Mouse (Mus musculus) midbrain, embryonic 15.5 days (tissue): ENCODE measurements at regions not wholly inside any gene's neighbourhood (a gene's known extent, or its start where the extent isn't known, plus 50 kb on each side); places are given as distances from the start of the nearest gene placed in this dataset.
"Not testable (repeated sequence)": the region's sequence is repeated elsewhere in the genome, so short reads cannot be mapped to it uniquely, and the experiment has no call there.

ENCODE experiments used
- ATAC-seq: fragments of 200-750 bp; cut with Nextera tagmentation; replicated peaks from 2 replicates; pipeline ENCODE4 v1.8.0; 2017; ENCODE audit warnings: moderate TSS enrichment
- H3K27ac ChIP-seq: fragments of 300-500 bp; sonication (generic); 2 replicates; pipeline ENCODE4 v1.5.1; 2015; ENCODE audit warnings: mild to moderate bottlenecking, inconsistent platforms
- H3K27me3 ChIP-seq: fragments of 300-500 bp; sonication (generic); replicated peaks from 2 replicates; pipeline ENCODE4 v1.6.1; 2015; ENCODE audit warnings: inconsistent platforms
- H3K36me3 ChIP-seq: fragments of 300-500 bp; sonication (generic); replicated peaks from 2 replicates; pipeline ENCODE4 v1.6.1; 2015; ENCODE audit warnings: inconsistent platforms
- H3K4me1 ChIP-seq: fragments of 300-500 bp; sonication (generic); 2 replicates; pipeline ENCODE4 v1.6.1; 2015; ENCODE audit warnings: inconsistent platforms
- H3K4me2 ChIP-seq: fragments of 300-500 bp; sonication (generic); 2 replicates; pipeline ENCODE4 v1.6.1; 2015; ENCODE audit warnings: inconsistent platforms, mild to moderate bottlenecking, moderate library complexity
- H3K4me3 ChIP-seq: fragments of 300-500 bp; sonication (generic); 2 replicates; pipeline ENCODE4 v1.5.1; 2015; ENCODE audit warnings: mild to moderate bottlenecking, inconsistent platforms
- H3K9ac ChIP-seq: fragments of 300-500 bp; sonication (generic); 2 replicates; pipeline ENCODE4 v1.6.1; 2015; ENCODE audit warnings: mild to moderate bottlenecking, inconsistent platforms
- H3K9me3 ChIP-seq: fragments of 300-500 bp; sonication (generic); 2 replicates; pipeline ENCODE4 v1.6.1; 2016; ENCODE audit warnings: inconsistent platforms
- whole genome bisulfite sequencing: fragments of 180-500 bp; shearing (Covaris S2); methylation state at CpG from one replicate; pipeline ENCODE4 v1.1.7; 2015; ENCODE audit warnings: mixed read lengths; 5-methylcytosine and 5-hydroxymethylcytosine counted together

DNA sequence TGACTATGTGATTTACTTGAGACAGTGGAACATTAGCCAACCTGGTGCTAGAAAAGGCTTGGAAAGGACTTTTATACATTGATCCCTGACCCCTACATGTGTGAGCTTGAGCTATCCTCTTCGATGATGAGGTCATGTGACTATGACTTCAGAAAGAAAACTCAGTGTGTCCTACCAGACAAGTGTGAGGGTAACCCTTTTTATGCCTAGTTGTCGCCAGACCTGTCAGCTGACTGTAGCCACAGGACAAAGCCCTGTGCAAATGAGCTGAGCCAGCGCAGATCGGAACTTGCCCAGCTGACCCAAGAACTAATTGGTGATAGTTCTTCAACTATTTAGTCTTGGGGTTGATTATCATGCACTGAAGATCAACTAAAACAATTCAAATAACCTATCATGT, 269.5 kb downstream of the Cyp26b1 start:
- H3K9ac ChIP-seq: no peak overlapping the region
- H3K27ac ChIP-seq: no peak overlapping the region
- ATAC-seq: no peak
- 93% methylated on average over 4 of the region's 4 CpGs for WGBS
- H3K27me3 ChIP-seq: no peaks in the 10 kb centered on the region
- H3K4me3 ChIP-seq: no peak overlapping the region
- no peak overlapping the region for H3K4me2 ChIP-seq
- H3K4me1 ChIP-seq: no peaks in the 10 kb centered on the region
- no peaks in the 10 kb centered on the region for H3K9me3 ChIP-seq
- no peaks in the 10 kb centered on the region for H3K36me3 ChIP-seq

DNA sequence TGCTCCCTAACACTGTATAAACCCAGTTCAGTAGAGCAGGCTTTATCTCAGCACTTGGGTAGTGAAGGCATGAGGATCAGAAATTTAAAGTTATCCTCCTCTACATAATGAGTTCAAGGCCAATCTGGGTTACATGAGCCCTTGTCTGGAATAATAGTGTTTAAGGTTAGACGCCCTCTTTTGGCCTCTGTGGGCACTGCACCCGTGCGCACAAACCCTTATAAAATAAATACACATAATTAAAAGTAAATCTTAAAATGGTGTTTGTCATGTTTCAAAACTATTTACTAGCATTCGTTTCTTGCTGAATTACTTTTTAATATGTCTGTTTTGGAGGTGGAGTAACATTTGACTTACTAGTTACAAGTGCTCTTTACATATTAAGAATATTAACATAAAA, 271.2 kb downstream of the Cyp26b1 start:
- H3K36me3 ChIP-seq: no peaks in the 10 kb centered on the region
- ATAC-seq: no peak
- no peak overlapping the region for H3K9ac ChIP-seq
- no peaks in the 10 kb centered on the region for H3K27me3 ChIP-seq
- H3K4me1 ChIP-seq: peaks cover 2% of the 10 kb centered on the region; the same call in 1 of the 2 replicates
- no peak overlapping the region for H3K27ac ChIP-seq
- no peak overlapping the region for H3K4me2 ChIP-seq
- H3K9me3 ChIP-seq: no peaks in the 10 kb centered on the region
- 86% methylated on average over 4 of the region's 4 CpGs for WGBS
- H3K4me3 ChIP-seq: no peak overlapping the region

DNA sequence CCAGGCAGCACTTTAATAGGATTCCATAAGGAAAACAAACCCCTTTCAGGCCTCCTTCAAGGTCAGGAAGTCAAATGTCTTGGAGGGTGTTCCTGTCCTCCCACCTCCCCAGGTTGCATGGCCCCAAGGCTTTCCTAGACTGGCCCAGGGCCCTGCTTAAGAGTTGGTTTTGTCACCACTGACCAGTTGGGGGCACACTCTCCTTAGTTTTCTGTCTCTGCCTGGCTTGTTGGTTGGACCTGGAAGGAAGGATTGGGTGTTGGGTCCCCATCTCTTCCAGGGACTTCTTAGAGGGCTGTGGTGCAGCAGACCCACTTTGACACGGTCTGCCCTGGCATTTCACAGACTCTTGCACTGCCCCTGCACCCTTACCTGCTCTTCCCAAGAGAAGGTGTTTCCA, 273.1 kb downstream of the Cyp26b1 start:
- ATAC-seq: no peak
- no peak overlapping the region for H3K9ac ChIP-seq
- 77% methylated on average over 1 of the region's 1 CpGs for WGBS
- no peaks in the 10 kb centered on the region for H3K9me3 ChIP-seq
- H3K4me1 ChIP-seq: peaks cover 2% of the 10 kb centered on the region; the same call in 1 of the 2 replicates
- H3K27ac ChIP-seq: no peak overlapping the region
- no peaks in the 10 kb centered on the region for H3K27me3 ChIP-seq
- no peaks in the 10 kb centered on the region for H3K36me3 ChIP-seq
- H3K4me3 ChIP-seq: no peak overlapping the region
- no peak overlapping the region for H3K4me2 ChIP-seq

DNA sequence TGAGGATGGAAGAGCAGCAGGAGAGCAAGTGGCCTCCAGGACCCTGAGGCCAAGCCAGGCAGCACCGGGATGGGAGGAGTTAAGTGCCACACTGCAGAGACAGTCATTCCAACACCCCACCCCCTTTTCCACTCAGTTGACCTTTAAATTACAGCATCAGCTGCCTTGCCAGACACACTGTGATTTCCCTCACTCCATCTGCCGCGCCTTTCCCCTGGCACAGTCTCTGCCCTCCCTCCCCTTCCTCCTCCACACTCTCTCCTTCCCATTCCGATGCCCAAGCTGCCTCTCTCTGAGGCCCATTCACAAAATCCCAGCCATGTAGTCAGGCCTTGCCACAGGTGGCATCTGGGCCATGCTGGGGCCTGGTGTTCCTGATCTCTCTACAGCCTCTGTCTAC, 274.9 kb downstream of the Cyp26b1 start:
- Histone ChIP-seq H3K4me2 (no peak overlapping the region), H3K27me3 (no peaks in the 10 kb centered on the region), H3K4me3 (no peak overlapping the region), H3K4me1 (peaks cover 2% of the 10 kb centered on the region; the same call in 1 of the 2 replicates), H3K9ac (no peak overlapping the region), H3K36me3 (no peaks in the 10 kb centered on the region), H3K27ac (no peak overlapping the region), H3K9me3 (no peaks in the 10 kb centered on the region)
- WGBS: 54% methylated on average over 4 of the region's 4 CpGs
- ATAC-seq: no peak

DNA sequence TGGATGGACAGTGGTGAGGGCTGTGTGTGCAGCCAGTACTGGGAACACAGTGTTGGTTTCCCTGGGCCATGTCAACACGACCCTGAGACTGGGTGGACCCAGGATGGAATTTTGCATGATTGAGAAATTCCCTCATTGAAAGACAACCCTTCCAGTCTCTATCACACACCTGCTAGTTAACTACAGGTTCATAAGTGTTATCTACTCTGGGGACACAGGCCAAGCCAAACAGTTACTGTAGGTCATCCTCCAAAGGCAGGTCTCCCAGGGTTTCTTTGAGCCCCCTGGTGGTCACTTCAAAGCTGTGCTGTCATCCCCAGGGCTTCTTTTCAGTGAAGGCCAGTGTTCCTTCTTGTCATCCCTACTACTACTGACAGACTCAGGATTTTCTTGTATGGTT, 276.7 kb downstream of the Cyp26b1 start:
- 91% methylated on average over 1 of the region's 1 CpGs for WGBS
- Histone ChIP-seq H3K4me1 (peaks cover 2% of the 10 kb centered on the region; the same call in 1 of the 2 replicates), H3K9ac (no peak overlapping the region), H3K4me2 (no peak overlapping the region), H3K27ac (no peak overlapping the region), H3K4me3 (no peak overlapping the region), H3K27me3 (no peaks in the 10 kb centered on the region), H3K36me3 (no peaks in the 10 kb centered on the region), H3K9me3 (no peaks in the 10 kb centered on the region)
- no peak for ATAC-seq

DNA sequence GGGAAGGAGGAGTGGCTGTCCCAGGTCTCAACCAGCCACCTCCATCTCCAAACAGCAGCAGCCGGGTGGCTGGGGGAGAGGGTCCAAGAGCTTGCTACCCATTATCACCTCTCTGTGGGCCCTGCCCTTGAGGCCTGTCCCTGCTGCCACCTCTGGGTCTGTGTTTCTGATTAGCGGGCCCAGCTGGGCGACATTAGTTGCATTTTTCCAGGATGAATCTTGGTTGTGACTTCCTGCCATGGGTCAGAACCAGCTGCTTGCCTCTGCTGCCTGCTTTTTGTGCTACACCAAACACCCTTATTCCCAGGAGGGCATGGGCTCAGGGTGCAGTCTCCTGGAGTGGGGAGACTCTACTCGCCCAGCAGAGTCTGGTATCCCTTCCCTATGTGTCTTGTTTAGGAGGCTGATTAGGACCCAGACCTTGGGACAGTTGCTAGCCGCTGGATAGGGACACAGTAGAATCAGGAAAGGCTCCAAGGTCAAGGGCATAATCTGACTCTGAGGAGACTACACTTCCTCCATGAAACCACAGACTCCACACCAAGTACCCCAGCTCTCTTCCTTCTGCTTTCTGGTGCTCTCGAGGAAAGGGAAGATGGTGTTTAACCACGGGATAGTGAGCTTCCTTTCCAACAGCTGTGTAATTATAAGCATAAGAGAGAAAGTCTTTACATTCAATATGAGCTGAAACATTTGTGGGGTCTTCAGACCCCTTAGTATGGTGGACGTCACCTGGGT, 278.4 kb downstream of the Cyp26b1 start:
- no peak for ATAC-seq
- no peak overlapping the region for H3K27ac ChIP-seq
- WGBS: 82% methylated on average over 8 of the region's 8 CpGs
- peaks cover 2% of the 10 kb centered on the region; the same call in 1 of the 2 replicates for H3K4me1 ChIP-seq
- H3K9me3 ChIP-seq: no peaks in the 10 kb centered on the region
- no peak overlapping the region for H3K4me2 ChIP-seq
- no peak overlapping the region for H3K4me3 ChIP-seq
- no peaks in the 10 kb centered on the region for H3K27me3 ChIP-seq
- H3K36me3 ChIP-seq: no peaks in the 10 kb centered on the region
- no peak overlapping the region for H3K9ac ChIP-seq

DNA sequence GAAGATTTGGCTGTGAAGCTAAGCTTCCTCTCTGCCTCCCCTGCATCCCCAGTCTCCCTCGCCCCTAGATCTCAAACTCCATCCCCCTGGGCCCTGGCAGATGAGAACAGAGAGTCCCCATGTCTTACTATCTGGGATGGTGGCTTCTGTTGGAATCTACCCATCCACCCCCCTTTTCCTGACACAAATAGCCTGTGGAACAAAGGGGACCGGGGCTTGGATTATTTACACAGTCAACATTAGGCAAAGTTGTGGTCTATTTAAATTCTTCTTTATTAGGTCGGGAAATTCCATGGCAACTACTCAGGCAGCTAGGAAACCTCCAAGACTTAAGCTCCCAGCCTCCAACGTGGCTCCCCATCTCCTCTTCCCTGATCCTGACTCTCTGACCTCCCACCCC, 279.9 kb downstream of the Cyp26b1 start:
- WGBS: 7% methylated on average over 4 of the region's 4 CpGs
- ATAC-seq: no peak
- no peaks in the 10 kb centered on the region for H3K4me1 ChIP-seq

DNA sequence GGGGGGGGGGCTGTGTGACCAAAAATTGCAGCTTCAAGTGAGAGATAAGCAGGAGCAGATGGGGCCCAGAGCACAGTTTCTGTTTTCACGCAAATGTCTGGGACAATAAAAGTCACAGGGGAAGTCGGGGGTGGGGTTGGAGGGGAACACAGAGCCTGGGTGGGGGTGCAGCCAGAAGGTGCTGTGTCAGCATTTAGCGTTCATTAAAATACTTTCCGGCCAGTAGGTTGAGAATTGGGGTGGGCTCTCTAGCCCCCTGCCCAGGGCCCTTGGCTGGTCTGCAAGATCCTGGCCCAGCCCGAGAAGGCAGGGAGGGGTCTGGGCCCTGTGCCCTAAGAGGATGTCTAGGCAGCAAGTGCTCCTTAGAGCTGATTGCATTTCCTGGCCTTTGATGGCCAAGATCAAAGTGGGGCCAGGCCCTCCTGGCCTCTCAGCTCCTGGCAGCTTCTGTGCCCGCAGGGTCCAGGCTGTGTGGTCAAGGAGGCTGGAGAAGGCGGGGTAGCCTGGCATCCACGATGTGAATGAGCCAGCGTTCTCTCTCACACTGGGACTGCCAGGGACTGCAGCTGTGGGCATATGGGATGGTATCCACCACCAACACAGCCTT, 283.0 kb downstream of the Cyp26b1 start:
- no peaks in the 10 kb centered on the region for H3K4me1 ChIP-seq

More for the DNA sequence above, 279.9 kb downstream of the Cyp26b1 start:
- Histone ChIP-seq H3K36me3 (no peaks in the 10 kb centered on the region), H3K27ac (no peak overlapping the region), H3K4me3 (no peak overlapping the region), H3K27me3 (no peaks in the 10 kb centered on the region), H3K9ac (no peak overlapping the region), H3K9me3 (no peaks in the 10 kb centered on the region), H3K4me2 (no peak overlapping the region)

DNA sequence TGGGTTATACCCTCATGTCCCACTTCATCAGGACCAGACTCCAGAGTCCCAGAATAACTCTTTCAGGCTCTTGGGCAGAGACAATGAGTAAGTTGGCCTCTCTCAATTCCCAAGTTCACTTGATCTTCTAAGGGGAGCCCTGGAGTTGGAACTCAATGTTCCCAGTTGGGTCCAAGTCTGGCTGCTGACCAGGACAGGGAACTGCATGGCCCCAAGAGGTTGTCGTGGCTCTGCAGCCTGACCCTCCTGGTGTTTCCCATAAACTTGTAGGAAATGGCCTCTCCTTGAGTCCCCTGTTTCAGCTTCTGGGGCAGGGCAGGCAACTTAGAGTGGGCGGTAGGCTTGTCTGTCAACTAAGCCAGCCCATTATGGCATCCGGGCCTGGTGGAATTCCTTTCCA, 286.2 kb downstream of the Cyp26b1 start:
- no peak for ATAC-seq
- WGBS: 90% methylated on average over 3 of the region's 3 CpGs
- H3K27ac ChIP-seq: no peak overlapping the region

More for the DNA sequence above, 283.0 kb downstream of the Cyp26b1 start:
- Histone ChIP-seq H3K4me2 (no peak overlapping the region), H3K9ac (no peak overlapping the region), H3K27ac (no peak overlapping the region), H3K9me3 (no peaks in the 10 kb centered on the region), H3K27me3 (no peaks in the 10 kb centered on the region), H3K36me3 (no peaks in the 10 kb centered on the region), H3K4me3 (no peak overlapping the region)
- WGBS: 77% methylated on average over 9 of the region's 9 CpGs
- ATAC-seq: no peak

DNA sequence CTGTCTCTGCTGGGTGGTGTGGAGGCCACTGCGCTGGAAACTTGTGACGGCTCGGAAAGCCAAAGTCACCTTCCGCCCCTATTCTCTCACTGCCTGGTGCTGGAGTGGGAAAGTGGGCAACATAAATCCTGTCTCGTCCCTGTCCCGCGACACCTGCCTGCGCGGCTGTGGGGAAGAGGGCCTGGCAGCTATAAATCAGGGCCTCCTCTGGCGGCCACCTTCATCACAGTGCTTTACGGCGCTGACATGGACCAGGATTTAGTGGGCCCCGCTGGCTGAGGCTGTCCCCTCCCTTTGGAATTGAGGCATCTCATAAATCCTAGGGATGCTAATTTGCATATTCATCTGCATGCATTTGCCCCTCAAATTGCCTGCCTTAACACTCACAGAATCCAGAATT, 287.1 kb downstream of the Cyp26b1 start:
- H3K27me3 ChIP-seq: no peaks in the 10 kb centered on the region

More for the DNA sequence above, 286.2 kb downstream of the Cyp26b1 start:
- H3K9me3 ChIP-seq: no peaks in the 10 kb centered on the region
- no peaks in the 10 kb centered on the region for H3K27me3 ChIP-seq
- no peaks in the 10 kb centered on the region for H3K36me3 ChIP-seq
- no peak overlapping the region for H3K4me2 ChIP-seq
- no peaks in the 10 kb centered on the region for H3K4me1 ChIP-seq
- no peak overlapping the region for H3K9ac ChIP-seq
- no peak overlapping the region for H3K4me3 ChIP-seq

DNA sequence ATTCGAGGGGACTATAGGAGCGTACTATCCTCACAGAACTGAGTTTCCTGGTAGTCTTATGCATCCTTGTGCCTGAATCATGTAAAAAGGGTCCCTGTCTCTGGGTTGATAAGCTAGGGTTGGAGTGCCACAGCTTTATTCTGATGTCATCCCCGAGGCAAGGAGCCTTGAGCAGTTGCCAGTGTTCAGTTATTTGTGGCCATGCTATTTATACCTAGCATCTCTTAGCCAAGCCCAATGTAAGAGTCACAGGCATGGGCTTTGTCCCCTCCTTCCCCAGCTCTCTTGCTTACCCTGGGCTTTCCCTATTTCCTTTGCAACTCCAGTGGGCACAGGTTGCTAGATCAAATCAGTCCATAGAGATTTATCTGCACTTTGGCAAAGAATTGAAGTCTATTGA, 288.6 kb downstream of the Cyp26b1 start:
- Histone ChIP-seq H3K36me3 (no peaks in the 10 kb centered on the region), H3K9me3 (no peaks in the 10 kb centered on the region), H3K27me3 (no peaks in the 10 kb centered on the region), H3K4me3 (no peak overlapping the region), H3K9ac (no peak overlapping the region), H3K4me1 (no peaks in the 10 kb centered on the region), H3K27ac (no peak overlapping the region), H3K4me2 (no peak overlapping the region)
- WGBS: 88% methylated on average over 3 of the region's 3 CpGs
- ATAC-seq: no peak

More for the DNA sequence above, 287.1 kb downstream of the Cyp26b1 start:
- Histone ChIP-seq H3K27ac (no peak overlapping the region), H3K4me2 (no peak overlapping the region), H3K4me1 (no peaks in the 10 kb centered on the region), H3K9me3 (no peaks in the 10 kb centered on the region), H3K4me3 (no peak overlapping the region), H3K9ac (no peak overlapping the region), H3K36me3 (no peaks in the 10 kb centered on the region)
- no peak for ATAC-seq
- WGBS: 87% methylated on average over 13 of the region's 13 CpGs

DNA sequence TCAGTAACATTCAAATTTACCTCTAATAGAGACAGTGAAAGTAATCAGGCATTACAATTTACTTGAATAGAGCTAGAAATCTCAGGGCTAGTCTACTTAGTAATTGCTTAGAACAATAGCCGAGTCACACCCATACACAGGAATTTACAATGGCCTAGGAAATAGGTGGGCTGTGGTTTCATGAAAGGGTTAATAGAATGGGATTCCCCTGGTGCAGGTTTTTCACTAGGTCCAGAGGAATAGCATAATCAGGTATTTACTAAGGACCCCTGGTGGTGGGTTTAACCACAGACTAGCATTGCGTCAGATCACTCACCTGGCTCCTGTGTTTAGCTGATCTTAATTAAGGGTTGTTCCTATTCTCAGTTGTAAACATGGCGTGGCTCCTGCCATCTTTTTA, 290.8 kb downstream of the Cyp26b1 start:
- not testable (repeated sequence) for H3K27me3 ChIP-seq, H3K36me3 ChIP-seq, H3K9ac ChIP-seq, ATAC-seq, H3K4me1 ChIP-seq, H3K4me2 ChIP-seq, H3K9me3 ChIP-seq, H3K4me3 ChIP-seq, H3K27ac ChIP-seq
- WGBS: 84% methylated on average over 3 of the region's 3 CpGs

DNA sequence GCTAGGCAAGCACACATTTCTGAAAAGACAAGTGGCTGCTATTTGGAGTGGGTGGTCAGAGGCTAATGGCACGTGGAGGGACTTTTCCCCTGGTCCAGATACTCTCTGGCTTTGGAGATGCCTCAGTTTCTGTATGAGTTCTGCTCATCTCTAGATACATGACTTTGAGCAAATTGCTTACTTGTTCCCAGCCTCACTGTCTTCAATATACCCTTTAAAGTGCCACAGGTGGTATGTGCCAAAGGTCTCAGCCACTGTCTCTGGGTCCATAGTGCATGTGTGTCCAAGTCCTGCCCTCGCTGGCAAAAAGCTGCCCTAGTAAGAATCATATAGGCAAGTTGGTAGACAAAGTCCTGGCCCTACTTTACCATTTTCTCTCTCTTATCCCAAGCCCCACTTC, 291.5 kb downstream of the Dysf start:
- no peak for ATAC-seq
- 75% methylated on average over 2 of the region's 2 CpGs for WGBS

More for the DNA sequence above, 291.5 kb downstream of the Dysf start:
- Histone ChIP-seq H3K9ac (no peak overlapping the region), H3K9me3 (no peaks in the 10 kb centered on the region), H3K4me2 (no peak overlapping the region), H3K4me3 (no peak overlapping the region), H3K27me3 (no peaks in the 10 kb centered on the region), H3K4me1 (no peaks in the 10 kb centered on the region), H3K27ac (no peak overlapping the region), H3K36me3 (no peaks in the 10 kb centered on the region)
